In the genomic region with DNA sequence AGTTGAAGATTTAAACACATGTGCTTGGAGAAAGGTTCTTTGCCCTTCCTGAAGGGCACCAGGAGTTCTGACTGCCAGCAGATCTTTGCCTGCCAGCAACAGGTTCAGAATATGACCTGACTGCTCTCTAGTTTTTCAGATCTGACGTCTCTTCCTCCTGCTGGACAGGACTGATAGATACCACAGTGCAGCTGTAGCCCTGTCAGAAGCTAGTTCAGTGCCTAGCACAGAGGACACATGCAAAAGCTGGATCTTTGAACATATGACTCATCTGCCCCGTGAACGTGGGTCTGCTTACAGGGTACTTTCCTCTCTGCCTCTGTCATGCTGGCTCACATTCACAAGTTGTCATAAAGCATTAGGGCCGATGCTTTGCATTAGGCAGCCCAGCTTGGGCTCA, we compare ENCODE assay signal across 9 mouse cellular contexts. TPM values are rescaled to one million over a fixed set of nuclear protein-coding genes. Genes with fewer than 3 reads are reported as not detected.
DNase-seq lines count a peak whose midpoint lies in the region; ATAC-seq and TF ChIP-seq lines count a peak whose summit lies in the region.
"Had no signal": no experiment of that assay in that cellular context is flagged by ENCODE, and none has a peak within 500 bp of the region (broad histone marks: within the 10 kb centered on the region; RNA-seq: fewer than 3 reads in every experiment).

No protein-coding gene starts in this region.

- TF ChIP-seq CTCF in layer of hippocampus, adult 2 months (conservative IDR thresholded peaks at IDR 0.05): no peak

- H3K4me3 ChIP-seq in layer of hippocampus, adult 2 months: no peak overlapping the region
- H3K4me3 ChIP-seq in heart, embryonic 12.5 days: 0 out of 2 replicates have a peak overlapping the region, but pooled peaks have one; percentile 15
- H3K4me3 ChIP-seq in hindbrain, embryonic 13.5 days: no peak overlapping the region
- no peak overlapping the region for H3K4me3 ChIP-seq in liver, embryonic 12.5 days

- no peaks in the 10 kb centered on the region for H3K9me3 ChIP-seq in heart, embryonic 12.5 days (replicated peaks)
- no peaks in the 10 kb centered on the region for H3K9me3 ChIP-seq in hindbrain, embryonic 13.5 days
- no peaks in the 10 kb centered on the region for H3K9me3 ChIP-seq in liver, embryonic 12.5 days (replicated peaks)

- no peak for DNase-seq in layer of hippocampus, adult 2 months (ENCODE audit: low spot score in 2 of 2)
- no peak for DNase-seq in layer of hippocampus, adult 9-10 months (ENCODE audit: low spot score)
- DNase-seq in Muller cell, postnatal 12 days (ENCODE audit: inconsistent ontology term): peak; percentile 88
- DNase-seq in kidney, postnatal 25 days: peak; percentile 44 to 74
- DNase-seq in spleen, postnatal 4 days (ENCODE audit: low spot score in 2 of 2): no peak

- H3K4me1 ChIP-seq in heart, embryonic 12.5 days (replicated peaks): peaks cover 55% of the 10 kb centered on the region
- H3K4me1 ChIP-seq in hindbrain, embryonic 13.5 days (replicated peaks): peaks cover 34% of the 10 kb centered on the region
- peaks cover 64% of the 10 kb centered on the region for H3K4me1 ChIP-seq in liver, embryonic 12.5 days

- H3K27me3 ChIP-seq in heart, embryonic 12.5 days (replicated peaks): no peaks in the 10 kb centered on the region
- H3K27me3 ChIP-seq in hindbrain, embryonic 13.5 days: peaks cover 2% of the 10 kb centered on the region; the same call in 1 of the 2 replicates
- H3K27me3 ChIP-seq in liver, embryonic 12.5 days (replicated peaks): no peaks in the 10 kb centered on the region

- H3K27ac ChIP-seq in layer of hippocampus, adult 2 months: 0 out of 2 replicates have a peak overlapping the region, but pooled peaks have one; percentile 33
- peak overlapping the region; percentile 71 for H3K27ac ChIP-seq in heart, embryonic 12.5 days (ENCODE audit: poor library complexity, severe bottlenecking)
- no peak overlapping the region for H3K27ac ChIP-seq in hindbrain, embryonic 13.5 days
- H3K27ac ChIP-seq in liver, embryonic 12.5 days: no peak overlapping the region

- peak overlapping the region; percentile 58 for H3K4me2 ChIP-seq in heart, embryonic 12.5 days
- H3K4me2 ChIP-seq in hindbrain, embryonic 13.5 days: no peak overlapping the region
- no peak overlapping the region for H3K4me2 ChIP-seq in liver, embryonic 12.5 days

- peak overlapping the region; percentile 54 for H3K9ac ChIP-seq in heart, embryonic 12.5 days
- no peak overlapping the region for H3K9ac ChIP-seq in hindbrain, embryonic 13.5 days
- H3K9ac ChIP-seq in liver, embryonic 12.5 days: no peak overlapping the region

- H3K36me3 ChIP-seq in heart, embryonic 12.5 days: no peaks in the 10 kb centered on the region
- no peaks in the 10 kb centered on the region for H3K36me3 ChIP-seq in hindbrain, embryonic 13.5 days
- H3K36me3 ChIP-seq in liver, embryonic 12.5 days: no peaks in the 10 kb centered on the region; the same call in 1 of the 2 replicates

- WGBS in heart, embryonic 12.5 days: 35% methylated on average over 4 of the region's 4 CpGs
- 70% methylated on average over 4 of the region's 4 CpGs for WGBS in hindbrain, embryonic 13.5 days
- 35% methylated on average over 4 of the region's 4 CpGs for WGBS in liver, embryonic 12.5 days (ENCODE audit: insufficient replicate concordance)

- ATAC-seq in heart, embryonic 12.5 days (ENCODE audit: insufficient number of reproducible peaks, low FRiP score): no peak
- ATAC-seq in hindbrain, embryonic 13.5 days (ENCODE audit: low FRiP score): no peak
- ATAC-seq in liver, embryonic 12.5 days: no peak

RNA-seq across cellular contexts. Expression of a gene that starts 3.0 kb away (rescaled TPM):
- total RNA-seq in layer of hippocampus, adult 2 months (2021): 10 to 100 TPM; 33.7 to 37.2 TPM
- 21.3 and 23.1 TPM in 2 replicates for polyA plus RNA-seq in heart, embryonic 12.5 days (2016; fragmentation: Nextera tagmentation; extraction: Ambion mirVana)
- 9.0 and 9.8 TPM in 2 replicates for polyA plus RNA-seq in hindbrain, embryonic 13.5 days (2015; fragmentation: Nextera tagmentation; extraction: Ambion mirVana)
- 5.8 and 6.1 TPM in 2 replicates for polyA plus RNA-seq in liver, embryonic 12.5 days (2016; fragmentation: Nextera tagmentation; extraction: Ambion mirVana)

RNA-seq across cellular contexts. Expression of a gene that starts 45.9 kb away (rescaled TPM):
- 100 to 1,000 TPM; 222 to 227 TPM for total RNA-seq in layer of hippocampus, adult 2 months (2021)
- 0.27 and 0.42 TPM in 2 replicates for polyA plus RNA-seq in heart, embryonic 12.5 days (2016; fragmentation: Nextera tagmentation; extraction: Ambion mirVana)
- polyA plus RNA-seq in hindbrain, embryonic 13.5 days (2015; fragmentation: Nextera tagmentation; extraction: Ambion mirVana): 15.4 and 15.7 TPM in 2 replicates
- polyA plus RNA-seq in liver, embryonic 12.5 days (2016; fragmentation: Nextera tagmentation; extraction: Ambion mirVana): 0.06 TPM in 1 of 2 replicates, not detected in the other
- total RNA-seq: megakaryocyte progenitor cell, adult 5-6 weeks had no signal

Comparison
In these comparisons a context has a peak if more than half of its experiments do, and no peak if none do; other contexts are left out.
1. DNase-seq: peak in Muller cell, postnatal 12 days (single experiment) and kidney, postnatal 25 days (2 of 2); none in layer of hippocampus, adult 2 months (0 of 2), layer of hippocampus, adult 9-10 months (single experiment) and spleen, postnatal 4 days (0 of 2).
2. H3K27ac ChIP-seq: peak in layer of hippocampus, adult 2 months (single experiment) and heart, embryonic 12.5 days (single experiment); none in hindbrain, embryonic 13.5 days (single experiment) and liver, embryonic 12.5 days (single experiment).
3. RNA of a gene that starts 45.9 kb away (polyA plus RNA-seq): 15.4 to 15.7 TPM in hindbrain, embryonic 13.5 days; 0.27 to 0.42 TPM in heart, embryonic 12.5 days and 0.06 TPM in liver, embryonic 12.5 days; every median in the first group is over 10 times any median in the second.